Mouse (Mus musculus): ENCODE measurements around the gene Akap8. TPM values are rescaled to one million over a fixed set of nuclear protein-coding genes. Genes with fewer than 3 reads are reported as not detected.

Akap8 gene
- total and polyA plus RNA-seq, 3 experiments: 77.9 to 127 (median 101) TPM

GRCm38 (mm10) chr17:32319950-32320349 lies 1.1 kb downstream of the Akap8 start:
- H3K4me1 ChIP-seq (ENCODE audit: control insufficient read depth in 1 of 2, insufficient read depth in 2 of 2, low read length in 2 of 2): peaks cover 2 to 10% of the 10 kb centered on the region in 2 experiments; a peak in 2 of 4 replicates
- peak overlapping the region; percentile 68 to 75 for H3K4me3 ChIP-seq (ENCODE audit: control insufficient read depth in 1 of 2, insufficient read depth in 1 of 2, low read depth in 2 of 2, low read length in 2 of 2)
- peak overlapping the region; percentile 83 for H3K9ac ChIP-seq (ENCODE audit: control insufficient read depth, low read depth, low read length, poor library complexity, severe bottlenecking)
- H3K79me2 ChIP-seq (ENCODE audit: control insufficient read depth, insufficient read depth, low read length, poor library complexity): peaks cover 54% of the 10 kb centered on the region
- peak overlapping the region; percentile 80 for H3K27ac ChIP-seq (ENCODE audit: control insufficient read depth, low read depth, low read length)
- DNase-seq (ENCODE audit: low read depth, low spot score): peak; percentile 58
- H3K36me3 ChIP-seq (ENCODE audit: control insufficient read depth in 1 of 2, insufficient read depth in 2 of 2, low read length in 2 of 2): peaks cover 14 to 17% of the 10 kb centered on the region in 2 experiments
- no peaks in the 10 kb centered on the region for H3K27me3 ChIP-seq (ENCODE audit: control insufficient read depth in 1 of 2, insufficient read depth in 2 of 2, low read length in 2 of 2)
- H3K9me3 ChIP-seq (replicated peaks; ENCODE audit: insufficient read depth, low read length): no peaks in the 10 kb centered on the region
- TF ChIP-seq USF1 (IDR thresholded peaks at IDR 0.05; ENCODE audit: low read depth, low read length): 0 out of 2 replicates have a peak, but pooled peaks have one; percentile 7
- no peak for TF ChIP-seq EP300 (IDR thresholded peaks at IDR 0.05; ENCODE audit: low read depth in 1 of 2, low read length in 2 of 2)
- peak; percentile 68; the same call in 1 of the 2 replicates for TF ChIP-seq MYC (IDR thresholded peaks at IDR 0.05; ENCODE audit: low read depth, low read length)
- TF ChIP-seq KAT2A (conservative IDR thresholded peaks at IDR 0.05; ENCODE audit: low read depth, low read length): no peak
- TF ChIP-seq SIN3A (IDR thresholded peaks at IDR 0.05; ENCODE audit: low read length): peak; percentile 35; the same call in 1 of the 2 replicates
- TF ChIP-seq SMC3 (IDR thresholded peaks at IDR 0.05; ENCODE audit: low read depth, low read length): no peak
- peak; percentile 85 for TF ChIP-seq MAX (IDR thresholded peaks at IDR 0.05; ENCODE audit: low read length)
- TF ChIP-seq POLR2AphosphoS5 (IDR thresholded peaks at IDR 0.05; ENCODE audit: borderline replicate concordance, low read depth, low read length): no peak
- TF ChIP-seq TBP (IDR thresholded peaks at IDR 0.05; ENCODE audit: low read depth, low read length): no peak
- TF ChIP-seq CHD1 (IDR thresholded peaks at IDR 0.05; ENCODE audit: low read depth, low read length): 0 out of 2 replicates have a peak, but pooled peaks have one; percentile 16
- no peak for TF ChIP-seq GABPA (IDR thresholded peaks at IDR 0.05; ENCODE audit: low read depth, low read length)
- TF ChIP-seq BHLHE40 (IDR thresholded peaks at IDR 0.05; ENCODE audit: borderline replicate concordance, low read depth, low read length): no peak
- no peak for TF ChIP-seq POLR2A (IDR thresholded peaks at IDR 0.05; ENCODE audit: control insufficient read depth in 1 of 2, insufficient read depth in 1 of 2, low read depth in 1 of 2, low read length in 2 of 2, poor library complexity in 1 of 2)
- TF ChIP-seq HCFC1 (IDR thresholded peaks at IDR 0.05; ENCODE audit: low read depth, low read length): no peak
- no peak for TF ChIP-seq GATA1 (IDR thresholded peaks at IDR 0.05; ENCODE audit: low read depth, low read length)
- TF ChIP-seq NRF1 (IDR thresholded peaks at IDR 0.05; ENCODE audit: insufficient read depth, low read depth, low read length, poor library complexity, severe bottlenecking): no peak
- no peak for TF ChIP-seq USF2 (IDR thresholded peaks at IDR 0.05; ENCODE audit: borderline replicate concordance in 1 of 2, insufficient read depth in 1 of 2, low read depth in 1 of 2, low read length in 2 of 2)
- no peak for TF ChIP-seq TCF12 (IDR thresholded peaks at IDR 0.05; ENCODE audit: low read depth, low read length)
- TF ChIP-seq ZC3H11A (IDR thresholded peaks at IDR 0.05; ENCODE audit: low read depth, low read length): no peak
- TF ChIP-seq ZNF384 (IDR thresholded peaks at IDR 0.05; ENCODE audit: low read depth, low read length): no peak
- no peak for TF ChIP-seq RCOR1 (IDR thresholded peaks at IDR 0.05; ENCODE audit: low read depth, low read length)
- no peak for TF ChIP-seq CTCF (IDR thresholded peaks at IDR 0.05 in 2 of 3, conservative IDR thresholded peaks at IDR 0.05 in 1 of 3; ENCODE audit: control insufficient read depth in 1 of 3, insufficient read depth in 1 of 3, low read depth in 2 of 3, low read length in 3 of 3, poor library complexity in 1 of 3, severe bottlenecking in 1 of 3)
- no peak for TF ChIP-seq TAL1 (IDR thresholded peaks at IDR 0.05; ENCODE audit: low read length)
- no peak for TF ChIP-seq MEF2A (IDR thresholded peaks at IDR 0.05; ENCODE audit: extremely low read depth, insufficient replicate concordance, low read depth, low read length, poor library complexity, severe bottlenecking)
- TF ChIP-seq RAD21 (IDR thresholded peaks at IDR 0.05; ENCODE audit: low read depth, low read length): no peak
- TF ChIP-seq E2F4 (IDR thresholded peaks at IDR 0.05; ENCODE audit: borderline replicate concordance, low read depth, low read length): no peak
- no peak for TF ChIP-seq POLR2AphosphoS2 (IDR thresholded peaks at IDR 0.05; ENCODE audit: low read length)
- TF ChIP-seq ZMIZ1 (IDR thresholded peaks at IDR 0.05; ENCODE audit: low read depth, low read length): no peak
- no peak for TF ChIP-seq MYB (IDR thresholded peaks at IDR 0.05; ENCODE audit: low read depth, low read length)
- no peak for TF ChIP-seq UBTF (IDR thresholded peaks at IDR 0.05; ENCODE audit: borderline replicate concordance, insufficient read depth, low read depth, low read length)
- peak; percentile 90 for TF ChIP-seq MXI1 (IDR thresholded peaks at IDR 0.05; ENCODE audit: low read depth, low read length)
- TF ChIP-seq MAZ (IDR thresholded peaks at IDR 0.05; ENCODE audit: low read depth, low read length): no peak
- no peak for TF ChIP-seq NELFE (IDR thresholded peaks at IDR 0.05; ENCODE audit: low read depth, low read length)
- no peak for TF ChIP-seq ZKSCAN1 (IDR thresholded peaks at IDR 0.05; ENCODE audit: low read depth, low read length)
- TF ChIP-seq MAFK (IDR thresholded peaks at IDR 0.05; ENCODE audit: borderline replicate concordance, low read depth, low read length): no peak
- TF ChIP-seq ELF1 (IDR thresholded peaks at IDR 0.05; ENCODE audit: low read depth, low read length): no peak
- TF ChIP-seq CHD2 (IDR thresholded peaks at IDR 0.05; ENCODE audit: low read length): no peak
- TF ChIP-seq JUND (IDR thresholded peaks at IDR 0.05; ENCODE audit: low read depth, low read length): no peak
